Mouse (Mus musculus) neural tube, embryonic 13.5 days (tissue): ENCODE data around the gene Gnl2. TPM values are rescaled to one million over a fixed set of nuclear protein-coding genes. Genes with fewer than 3 reads are reported as not detected.

Experiments
- ATAC-seq: fragments of 200-750 bp; cut with Nextera tagmentation; 2 replicates; pipeline ENCODE4 v1.8.0; 2017; ENCODE audit warnings: low read depth, mild to moderate bottlenecking, moderate TSS enrichment, moderate library complexity
- H3K27ac ChIP-seq: fragments of 300-500 bp; sonication (generic); replicated peaks from 2 replicates; pipeline ENCODE4 v1.5.1; 2015; ENCODE audit warnings: moderate library complexity, mild to moderate bottlenecking, inconsistent platforms
- H3K27me3 ChIP-seq: fragments of 300-500 bp; sonication (generic); 2 replicates; pipeline ENCODE4 v1.6.1; 2015; ENCODE audit warnings: mild to moderate bottlenecking, inconsistent platforms
- H3K36me3 ChIP-seq: fragments of 300-500 bp; sonication (generic); 2 replicates; pipeline ENCODE4 v1.6.1; 2015; ENCODE audit warnings: mild to moderate bottlenecking, inconsistent platforms
- H3K4me1 ChIP-seq: fragments of 300-500 bp; sonication (generic); replicated peaks from 2 replicates; pipeline ENCODE4 v1.6.1; 2015; ENCODE audit warnings: inconsistent platforms
- H3K4me2 ChIP-seq: fragments of 300-500 bp; sonication (generic); 2 replicates; pipeline ENCODE4 v1.6.1; 2015; ENCODE audit warnings: inconsistent platforms, mild to moderate bottlenecking, moderate library complexity
- H3K4me3 ChIP-seq: fragments of 300-500 bp; sonication (generic); 2 replicates; pipeline ENCODE4 v1.5.1; 2015; ENCODE audit warnings: mild to moderate bottlenecking, inconsistent platforms
- H3K9ac ChIP-seq: fragments of 300-500 bp; sonication (generic); 2 replicates; pipeline ENCODE4 v1.6.1; 2015; ENCODE audit warnings: moderate library complexity, mild to moderate bottlenecking, inconsistent platforms
- H3K9me3 ChIP-seq: fragments of 300-500 bp; sonication (generic); 2 replicates; pipeline ENCODE4 v1.6.1; 2016; ENCODE audit warnings: inconsistent platforms
- WGBS: fragments of 180-500 bp; shearing (Covaris S2); methylation state at CpG from one replicate; pipeline ENCODE4 v1.1.7; 2015; 5-methylcytosine and 5-hydroxymethylcytosine counted together
- polyA plus RNA-seq: library from polyadenylated mRNA; unstranded; fragments of >200 nt; fragmentation: Nextera tagmentation; extraction: Ambion mirVana; gene quantifications from 2 replicates; pipeline ENCODE4 v1.2.1, GENCODE M21; 2015

The Gnl2 gene
- polyA plus RNA-seq, 1 experiment from 2014 or later = 91.6 TPM

- H3K4me3 ChIP-seq = no peak overlapping the region
- H3K4me1 ChIP-seq = no peaks in the 10 kb centered on the region
- ATAC-seq = no peak
- H3K36me3 ChIP-seq = peaks cover 39% of the 10 kb centered on the region
- no peak overlapping the region for H3K27ac ChIP-seq
- no peak overlapping the region for H3K9ac ChIP-seq
- H3K9me3 ChIP-seq = no peaks in the 10 kb centered on the region
- H3K4me2 ChIP-seq = no peak overlapping the region
- 73% methylated on average over 13 of the region's 13 CpGs for WGBS
- H3K27me3 ChIP-seq = no peaks in the 10 kb centered on the region
These were observed 84.9 kb downstream of the Gnl2 start for GRCm38 (mm10) chr4:125101334-125101733.

Other genes with a start within 250 kb of the Gnl2 start
- gene Mtf1, start 214.5 kb upstream of the Gnl2 start, polyA plus RNA-seq = 11.7 and 12.2 TPM in 2 replicates
- 39.6 and 46.6 TPM in 2 replicates for gene Yrdc, start 165.9 kb upstream of the Gnl2 start, polyA plus RNA-seq
- 74.9 and 80.2 TPM in 2 replicates for gene 1110065P20Rik, start 165.4 kb upstream of the Gnl2 start, polyA plus RNA-seq
- gene Maneal, start 154.4 kb upstream of the Gnl2 start, polyA plus RNA-seq = 8.2 and 10.0 TPM in 2 replicates
- gene Epha10, start 135.7 kb upstream of the Gnl2 start, polyA plus RNA-seq = 4.7 and 5.3 TPM in 2 replicates
- 13.3 and 17.1 TPM in 2 replicates for gene 9930104L06Rik, start 79.5 kb upstream of the Gnl2 start, polyA plus RNA-seq
- gene Cdca8, start 77.3 kb upstream of the Gnl2 start, polyA plus RNA-seq = 30.1 and 38.2 TPM in 2 replicates
- 1.5 and 1.7 TPM in 2 replicates for gene Rspo1, start 30.2 kb upstream of the Gnl2 start, polyA plus RNA-seq
- 0.54 and 0.63 TPM in 2 replicates for gene Dnali1, start 49.1 kb downstream of the Gnl2 start, polyA plus RNA-seq
- 23.8 and 27.9 TPM in 2 replicates for gene Snip1, start 50.1 kb downstream of the Gnl2 start, polyA plus RNA-seq
- gene Meaf6, start 68.5 kb downstream of the Gnl2 start, polyA plus RNA-seq = 150 and 151 TPM in 2 replicates
- 0.18 and 0.29 TPM in 2 replicates for gene Zc3h12a, start 111.3 kb downstream of the Gnl2 start, polyA plus RNA-seq